Mouse (Mus musculus): Measurements from ENCODE around the gene Pik3r2.

Gene Pik3r2

DNA sequence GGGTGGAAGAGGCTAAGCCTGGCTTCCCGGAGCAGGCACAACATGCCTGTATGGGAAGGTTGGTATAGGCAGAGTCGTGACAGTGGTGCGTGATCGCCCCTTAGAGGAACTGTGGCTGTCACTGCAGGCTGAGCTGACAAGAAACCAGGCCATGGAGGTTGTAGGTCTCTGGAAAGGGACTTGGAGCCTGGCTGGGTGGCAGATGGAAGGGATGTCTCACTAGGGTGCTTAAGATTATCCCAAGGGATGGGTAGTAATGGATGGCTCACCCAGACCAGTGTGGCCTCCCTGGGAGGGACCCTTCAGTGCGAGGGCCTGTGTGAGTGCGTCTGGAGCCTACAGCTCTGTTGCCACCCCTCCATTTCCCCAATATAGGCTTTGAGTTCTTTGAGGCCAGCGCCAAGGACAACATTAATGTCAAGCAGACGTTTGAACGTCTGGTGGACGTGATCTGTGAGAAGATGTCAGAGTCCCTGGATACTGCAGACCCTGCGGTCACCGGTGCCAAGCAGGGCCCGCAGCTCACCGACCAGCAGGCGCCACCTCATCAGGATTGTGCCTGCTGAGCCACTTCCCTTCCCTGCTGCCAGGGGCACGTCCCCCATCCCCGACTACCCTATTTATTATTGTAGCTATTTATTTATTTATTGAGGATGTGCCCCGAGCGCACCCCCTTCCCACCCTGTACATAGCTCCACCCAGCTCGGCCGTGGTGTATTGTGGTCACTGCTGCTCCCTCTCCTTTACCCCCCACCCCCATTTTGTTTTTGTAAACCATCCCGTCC, 18.8 kb downstream of the Pik3r2 start:
- no peak for DNase-seq (ENCODE audit: low read depth, low spot score)

GRCm38 (mm10) chr8:70756476-70757040, 20.0 kb downstream of the Pik3r2 start:
- no peak for DNase-seq (ENCODE audit: low read depth, low spot score)

DNA sequence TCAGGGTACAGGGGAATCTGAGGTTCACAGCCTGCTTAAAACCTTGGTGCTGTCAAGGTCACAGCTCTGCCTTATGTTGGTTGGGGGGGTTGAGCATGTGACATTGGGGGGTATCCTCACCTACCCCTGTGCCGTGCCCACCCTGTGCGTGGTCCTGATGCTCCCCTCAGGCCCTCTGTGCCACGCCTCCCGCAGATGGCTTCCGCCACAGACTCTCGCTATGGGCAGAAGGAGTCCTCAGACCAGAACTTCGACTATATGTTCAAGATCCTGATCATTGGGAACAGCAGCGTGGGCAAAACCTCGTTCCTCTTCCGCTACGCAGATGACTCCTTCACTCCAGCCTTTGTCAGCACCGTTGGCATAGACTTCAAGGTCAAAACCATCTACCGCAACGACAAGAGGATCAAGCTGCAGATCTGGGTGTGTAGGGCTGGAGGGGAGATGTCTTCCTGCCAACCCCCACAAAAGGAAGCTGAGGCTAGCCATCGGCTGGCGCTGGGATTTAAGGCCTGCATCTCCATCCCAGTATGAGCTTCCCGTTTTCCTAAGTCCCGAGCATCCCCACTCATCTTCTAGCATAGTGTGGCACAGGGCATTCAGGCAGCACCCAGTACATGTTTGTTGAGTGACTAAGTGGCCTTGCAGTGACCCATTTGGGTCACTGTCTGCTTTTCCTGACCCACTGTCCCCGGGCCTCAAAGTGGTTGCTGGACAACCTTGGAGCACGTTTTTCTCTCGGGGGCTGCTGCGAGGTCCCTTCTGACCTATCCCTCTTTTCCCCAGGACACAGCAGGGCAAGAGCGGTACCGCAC, 20.6 kb downstream of the Pik3r2 start:
- no peak for DNase-seq (ENCODE audit: low read depth, low spot score)

DNA sequence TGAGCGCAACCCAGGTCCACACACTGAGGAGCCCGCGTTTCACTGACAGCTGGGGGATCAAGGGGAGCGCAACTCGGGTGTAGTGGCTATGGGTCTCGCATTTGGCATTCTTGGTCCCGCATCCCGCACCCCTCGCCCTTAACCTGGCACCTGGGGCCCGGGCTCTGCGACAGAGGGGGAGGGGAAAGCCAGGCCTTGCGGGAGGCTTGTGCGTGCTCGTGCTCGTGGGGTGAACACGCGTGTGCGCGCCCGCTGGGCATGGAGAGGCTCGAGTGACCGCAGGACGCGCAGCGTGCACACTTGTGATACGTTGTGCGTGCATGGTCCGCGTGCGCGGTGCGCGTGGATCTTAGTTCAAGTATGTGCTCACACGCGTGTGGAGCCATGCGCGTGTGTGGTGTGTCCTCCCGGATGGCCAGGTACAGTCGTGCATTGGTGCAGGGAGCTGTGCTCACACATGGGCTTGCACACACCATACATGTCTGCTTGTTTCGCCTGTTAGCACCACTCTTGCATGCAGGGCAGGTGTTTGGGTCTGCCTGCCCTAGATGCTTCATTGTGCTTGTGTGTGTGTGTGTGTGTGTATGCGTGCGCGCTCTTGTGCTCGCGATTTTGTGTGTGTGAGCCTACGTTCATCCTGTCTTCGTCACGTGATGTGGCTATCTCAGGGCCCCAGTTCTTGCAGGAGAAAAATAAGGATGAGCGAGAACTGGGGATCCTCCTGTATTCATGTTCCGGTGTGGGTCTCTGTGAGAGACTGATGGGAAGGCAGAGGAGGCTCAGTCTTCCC, 21.4 kb downstream of the Pik3r2 start:
- peak; percentile 62 for DNase-seq (ENCODE audit: low read depth, low spot score)

- DNase-seq (ENCODE audit: low read depth, low spot score): peak; percentile 94
Measured at GRCm38 (mm10) chr8:70754043-70754870, 22.3 kb downstream of the Pik3r2 start, which contains the start of gene Rab3a. Gene Rab3a (plus strand): TSS chr8:70754679.

DNA sequence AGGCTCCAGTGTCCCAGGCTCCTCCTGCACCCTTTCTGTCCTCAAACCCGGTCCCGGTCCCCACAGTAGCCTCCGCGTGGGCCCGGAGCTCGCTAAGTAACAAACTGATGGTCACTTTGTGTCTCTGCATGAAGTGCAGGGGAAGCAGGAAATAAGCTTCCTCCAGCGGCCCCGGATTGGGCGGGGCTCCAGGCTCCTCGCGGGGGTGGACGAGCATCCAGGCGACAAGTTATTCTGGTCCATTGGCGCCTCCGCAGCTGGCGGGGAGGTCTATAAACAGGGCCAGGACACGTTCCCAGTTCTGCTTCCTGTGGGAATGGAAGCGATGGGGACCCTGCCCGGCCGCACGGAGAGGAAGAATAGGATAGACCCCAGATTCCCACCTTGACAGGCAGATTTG, 23.4 kb downstream of the Pik3r2 start:
- DNase-seq (ENCODE audit: low read depth, low spot score): no peak

GRCm38 (mm10) chr8:70752000-70752764, 24.3 kb downstream of the Pik3r2 start:
- no peak for DNase-seq (ENCODE audit: low read depth, low spot score)

DNA sequence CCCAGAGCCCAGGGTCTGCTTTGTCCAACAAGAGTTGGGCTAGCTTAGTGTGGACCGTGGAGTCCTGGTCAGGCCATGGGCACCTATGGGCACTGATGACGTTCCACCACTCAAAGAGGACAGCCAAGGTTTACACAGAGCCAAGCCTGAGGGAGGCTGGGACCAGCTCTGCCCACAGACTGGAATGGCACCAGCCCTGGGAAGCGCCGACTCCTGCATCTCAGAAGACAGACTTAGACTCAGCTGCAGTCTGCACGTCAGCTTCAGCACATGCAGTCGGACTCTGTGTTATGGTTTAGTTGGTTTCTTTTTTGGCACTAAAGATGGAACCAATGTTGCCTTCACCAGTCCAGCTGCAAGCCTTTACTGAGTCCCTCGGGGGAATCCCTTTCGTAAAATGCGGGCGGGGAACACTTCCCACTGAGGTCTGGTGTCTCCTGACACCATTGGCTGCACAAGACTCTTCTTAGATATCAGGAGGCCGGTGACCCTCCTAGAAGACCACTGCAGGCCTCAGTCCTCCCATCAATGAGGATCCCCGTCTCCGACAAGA, 26.3 kb downstream of the Pik3r2 start:
- DNase-seq (ENCODE audit: low read depth, low spot score): no peak

GRCm38 (mm10) chr8:70749097-70749674, 27.3 kb downstream of the Pik3r2 start:
- no peak for DNase-seq (ENCODE audit: low read depth, low spot score)

DNA sequence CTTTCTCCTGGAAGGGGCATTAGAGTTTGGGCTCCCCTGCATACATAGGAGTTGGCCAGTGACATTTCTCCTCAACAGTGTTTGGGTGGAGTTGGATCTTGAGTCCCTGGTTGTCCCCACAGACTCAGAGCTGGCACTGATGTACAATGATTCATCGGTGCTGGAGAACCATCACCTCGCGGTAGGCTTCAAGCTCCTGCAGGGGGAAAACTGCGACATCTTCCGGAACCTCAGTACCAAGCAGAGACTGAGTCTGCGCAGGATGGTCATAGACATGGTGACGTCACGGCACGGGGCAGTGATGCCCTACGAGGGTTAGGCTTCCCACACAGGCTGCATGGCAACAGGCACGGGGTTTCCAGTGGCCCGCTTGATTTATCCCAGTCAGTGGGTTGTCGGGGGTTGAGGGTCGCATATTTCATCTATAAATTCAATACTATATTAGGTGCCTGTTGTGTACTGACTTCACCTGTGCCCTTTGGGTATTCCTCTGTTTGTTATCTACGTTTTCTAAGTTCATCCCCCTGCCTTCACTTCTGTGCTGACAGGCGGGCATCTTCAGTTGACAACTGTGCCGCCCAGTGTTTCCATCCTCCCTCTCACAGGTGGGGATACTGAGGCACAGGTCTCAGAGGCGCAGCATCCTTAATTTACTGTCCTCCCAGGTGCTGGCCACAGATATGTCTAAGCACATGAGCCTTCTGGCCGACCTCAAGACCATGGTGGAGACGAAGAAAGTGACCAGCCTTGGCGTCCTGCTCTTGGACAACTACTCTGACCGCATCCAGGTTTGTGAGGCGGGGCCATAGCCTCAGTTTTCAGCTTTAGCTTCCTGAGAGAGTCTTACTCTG, 28.0 kb downstream of the Pik3r2 start:
- no peak for DNase-seq (ENCODE audit: low read depth, low spot score)

DNA sequence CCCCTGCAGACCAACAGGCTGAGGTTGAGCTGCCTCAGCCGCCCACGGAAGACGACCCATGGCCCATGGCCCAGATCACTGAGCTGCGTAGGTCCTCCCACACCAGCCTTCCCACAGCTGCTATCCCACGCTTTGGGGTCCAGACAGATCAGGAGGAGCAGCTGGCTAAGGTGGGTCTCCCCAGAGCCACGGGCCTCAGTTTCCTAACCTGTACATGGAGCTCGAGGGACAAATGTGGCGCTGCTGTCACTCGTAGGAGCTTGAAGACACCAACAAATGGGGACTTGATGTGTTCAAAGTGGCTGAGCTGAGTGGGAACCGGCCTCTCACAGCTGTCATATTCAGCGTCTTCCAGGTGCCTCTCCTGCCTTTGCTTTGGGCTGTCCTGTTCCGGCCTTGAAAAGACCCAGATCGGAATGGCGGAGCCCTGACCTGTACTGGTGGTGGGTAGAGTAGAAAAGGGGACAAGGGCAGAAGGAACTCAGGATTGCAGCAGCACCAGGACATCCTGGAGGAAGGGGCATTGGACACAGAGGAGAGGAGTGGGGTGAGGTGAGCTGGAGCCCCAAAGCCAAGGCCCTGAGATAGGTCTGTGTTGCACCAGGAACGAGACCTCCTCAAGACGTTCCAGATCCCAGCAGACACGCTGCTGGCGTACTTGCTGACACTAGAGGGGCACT, 29.2 kb downstream of the Pik3r2 start:
- no peak for DNase-seq (ENCODE audit: low read depth, low spot score)

DNA sequence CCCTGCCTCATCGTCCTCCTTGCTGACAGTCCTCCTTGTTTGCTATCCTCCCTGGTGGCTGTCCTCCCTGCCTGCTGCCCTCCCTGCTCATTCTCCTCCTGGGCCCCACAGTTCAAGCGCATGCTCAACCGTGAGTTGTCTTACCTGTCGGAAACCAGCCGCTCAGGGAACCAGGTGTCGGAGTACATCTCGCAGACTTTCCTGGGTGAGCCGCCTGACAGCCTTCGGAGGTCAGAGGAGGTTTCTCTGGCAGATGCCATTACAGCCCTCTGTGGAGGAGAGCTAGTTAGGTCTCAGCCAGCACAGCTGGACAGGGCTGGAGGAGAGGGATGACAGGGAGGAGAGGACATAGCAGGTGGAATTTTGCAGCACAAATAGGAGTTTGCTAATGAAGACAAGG, 29.8 kb downstream of the Pik3r2 start:
- no peak for DNase-seq (ENCODE audit: low read depth, low spot score)

DNA sequence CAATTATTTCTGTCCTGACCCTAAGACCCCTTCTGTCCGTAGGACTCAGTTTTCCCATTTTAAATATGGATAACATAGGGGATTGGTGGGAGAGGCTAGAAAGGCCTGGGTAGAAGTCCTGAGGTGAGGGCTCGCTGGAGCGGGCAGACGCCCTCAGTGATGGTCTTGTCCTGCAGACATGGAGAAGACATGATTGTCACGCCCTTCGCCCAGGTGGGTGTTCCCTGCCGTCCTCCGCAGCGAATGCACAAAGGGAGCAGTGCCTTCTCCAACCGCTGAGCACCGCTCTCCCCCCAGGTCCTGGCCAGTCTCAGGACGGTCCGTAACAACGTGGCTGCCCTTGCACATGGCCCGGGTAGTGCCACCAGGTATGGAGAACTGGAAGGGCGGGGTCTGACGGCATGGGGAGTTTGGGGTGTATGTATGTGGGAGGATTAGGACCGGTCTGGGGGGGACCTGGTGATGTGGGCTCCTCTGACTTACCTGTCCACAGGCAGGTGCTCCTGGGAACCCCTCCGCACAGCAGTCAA, 30.8 kb downstream of the Pik3r2 start:
- no peak for DNase-seq (ENCODE audit: low read depth, low spot score)

DNA sequence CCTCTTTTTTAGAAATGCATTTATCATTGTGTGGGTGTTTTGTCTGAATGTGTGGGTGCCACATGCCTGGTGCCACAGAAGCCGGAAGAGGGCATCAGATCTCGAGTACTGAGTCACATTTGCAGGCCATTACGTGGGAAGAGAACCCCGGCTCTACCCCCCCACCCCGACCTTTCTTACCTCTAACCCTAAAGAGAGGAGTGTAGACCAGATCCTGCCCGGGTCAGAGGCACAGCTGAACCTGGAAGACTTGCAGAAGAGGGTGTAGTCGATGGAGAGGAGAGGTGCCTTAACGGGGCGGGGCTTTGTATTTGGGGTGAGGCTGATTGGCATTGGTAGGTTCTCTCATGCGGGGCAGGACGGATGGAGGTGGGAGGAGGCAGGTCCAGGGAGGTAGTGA, 31.7 kb downstream of the Pik3r2 start:
- no peak for DNase-seq (ENCODE audit: low read depth, low spot score)

DNA sequence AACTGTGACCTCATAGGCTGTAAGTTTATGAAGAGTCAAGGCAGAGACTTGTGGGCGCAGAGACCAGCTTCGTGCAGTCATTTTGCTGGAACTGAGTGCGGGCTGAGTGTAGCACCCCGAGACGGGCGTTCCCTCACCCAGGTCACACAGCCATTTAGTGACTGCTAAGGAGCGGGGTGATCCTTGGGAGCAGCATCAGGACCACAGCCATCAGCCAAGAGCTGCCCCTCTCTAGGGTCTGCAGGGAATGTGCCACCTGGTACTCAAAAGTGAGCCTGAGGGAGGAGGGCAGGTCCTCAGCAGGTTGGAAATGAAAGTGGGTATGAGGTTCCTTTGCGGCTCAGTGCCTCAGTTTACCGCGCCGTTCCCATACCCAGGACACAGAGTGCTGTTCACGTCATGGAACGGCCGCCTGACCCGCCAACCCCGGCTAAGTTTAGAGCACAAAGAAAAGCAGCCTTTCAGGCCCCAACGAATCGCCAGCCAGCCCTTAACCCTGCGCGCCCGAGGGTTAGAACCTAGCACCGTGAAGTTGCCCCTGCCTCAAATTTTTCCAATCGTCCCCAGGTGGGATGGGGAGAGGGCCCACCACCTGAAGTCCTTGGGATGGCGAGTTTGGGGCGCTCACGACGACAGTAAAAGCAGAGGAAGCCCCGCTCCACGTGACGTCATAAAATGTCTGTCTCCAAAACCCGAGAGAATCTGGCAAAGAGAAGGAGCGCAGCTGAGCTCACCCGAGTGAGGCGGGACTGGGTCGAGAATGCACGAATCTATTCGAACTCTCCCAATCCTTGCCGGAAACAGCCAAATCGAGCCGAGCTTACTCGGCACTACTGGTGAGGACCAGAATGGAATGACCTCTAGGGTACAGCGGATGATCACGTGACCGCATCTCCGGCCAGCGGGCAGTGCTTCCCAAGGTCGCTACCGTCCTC, 32.6 kb downstream of the Pik3r2 start:
- DNase-seq (ENCODE audit: low read depth, low spot score): no peak

- DNase-seq (ENCODE audit: low read depth, low spot score): no peak
Measured at GRCm38 (mm10) chr8:70742981-70743655, 33.4 kb downstream of the Pik3r2 start.
